Mouse (Mus musculus) cortical plate, adult 2 months (tissue): ENCODE measurements around the gene Serpina1e.
"Not testable (repeated sequence)": the region's sequence is repeated elsewhere in the genome, so short reads cannot be mapped to it uniquely, and the experiment has no call there.

Source experiments
- CTCF ChIP-seq: fragments of 200-500 bp; IDR thresholded peaks from 2 replicates; pipeline ENCODE4 v1.5.1; 2011; ENCODE audit warnings: mild to moderate bottlenecking, control low read depth, low read length; ENCODE audit not compliant: insufficient read depth; ENCODE audit errors: extremely low read depth
- POLR2A ChIP-seq: fragments of 200-500 bp; IDR thresholded peaks from 2 replicates; pipeline ENCODE4 v1.6.1; 2011; ENCODE audit warnings: mild to moderate bottlenecking, low read length, control low read depth; ENCODE audit not compliant: insufficient read depth; ENCODE audit errors: extremely low read depth

DNA sequence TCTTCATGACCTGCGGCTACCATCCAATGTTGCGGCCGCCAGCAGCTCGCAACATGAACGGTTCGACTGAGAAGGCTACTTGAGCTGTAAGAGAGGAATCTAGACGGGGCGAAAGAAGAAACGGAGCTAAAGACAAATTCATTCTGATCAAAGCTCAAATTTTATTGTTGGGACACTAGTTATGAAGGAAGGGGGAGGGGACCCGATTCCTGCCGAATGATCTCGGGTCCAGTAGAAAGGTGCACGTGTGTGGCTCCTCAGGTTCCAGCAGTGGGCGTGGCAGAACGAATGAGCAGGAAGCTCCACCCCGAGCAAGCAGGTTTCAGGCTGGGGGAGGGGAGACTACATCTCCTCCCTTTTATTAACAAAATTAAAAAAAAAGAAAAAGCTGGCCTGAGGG, 49.6 kb downstream of the Serpina1e start:
- not testable (repeated sequence) for TF ChIP-seq CTCF, POLR2A
